Mouse (Mus musculus) neural tube, embryonic 14.5 days (tissue): ENCODE measurements at regions not wholly inside any gene's neighbourhood (a gene's known extent, or its start where the extent isn't known, plus 50 kb on each side); places are given as distances from the start of the nearest gene placed in this dataset.

ENCODE experiments used
- ATAC-seq: fragments of 200-750 bp; cut with Nextera tagmentation; 2 replicates; pipeline ENCODE4 v1.8.0; 2017; ENCODE audit warnings: low read depth, mild to moderate bottlenecking, moderate TSS enrichment, moderate library complexity
- H3K27ac ChIP-seq: fragments of 300-500 bp; sonication (generic); 2 replicates; pipeline ENCODE4 v1.5.1; 2014; ENCODE audit warnings: low read depth, mild to moderate bottlenecking, control low read depth, low read length, moderate library complexity, mixed read lengths
- H3K27me3 ChIP-seq: fragments of 300-500 bp; sonication (generic); 2 replicates; pipeline ENCODE4 v1.6.1; 2014; ENCODE audit warnings: low read length; ENCODE audit not compliant: control insufficient read depth, insufficient read depth
- H3K36me3 ChIP-seq: fragments of 300-500 bp; sonication (generic); 2 replicates; pipeline ENCODE4 v1.6.1; 2014; ENCODE audit warnings: low read length, mixed read lengths; ENCODE audit not compliant: control insufficient read depth, insufficient read depth
- H3K4me1 ChIP-seq: fragments of 300-500 bp; sonication (generic); 2 replicates; pipeline ENCODE4 v1.6.1; 2014; ENCODE audit warnings: low read length; ENCODE audit not compliant: control insufficient read depth, insufficient read depth
- H3K4me2 ChIP-seq: fragments of 300-500 bp; sonication (generic); 2 replicates; pipeline ENCODE4 v1.6.1; 2014; ENCODE audit warnings: mild to moderate bottlenecking, low read depth, low read length, control low read depth
- H3K4me3 ChIP-seq: fragments of 300-500 bp; sonication (generic); 2 replicates; pipeline ENCODE4 v1.5.1; 2014; ENCODE audit warnings: low read depth, low read length, control low read depth, mixed read lengths
- H3K9ac ChIP-seq: fragments of 300-500 bp; sonication (generic); replicated peaks from 2 replicates; pipeline ENCODE4 v1.6.1; 2014; ENCODE audit warnings: low read depth, mild to moderate bottlenecking, control low read depth, low read length, mixed read lengths
- H3K9me3 ChIP-seq: fragments of 300-500 bp; sonication (generic); 2 replicates; pipeline ENCODE4 v1.6.1; 2016; ENCODE audit warnings: low read length; ENCODE audit not compliant: control insufficient read depth
- WGBS: fragments of 180-500 bp; shearing (Covaris S2); extraction: QIAGEN DNeasy Blood & Tissue Kit; methylation state at CpG from one replicate; pipeline ENCODE4 v1.1.7; 2014; 5-methylcytosine and 5-hydroxymethylcytosine counted together

DNA sequence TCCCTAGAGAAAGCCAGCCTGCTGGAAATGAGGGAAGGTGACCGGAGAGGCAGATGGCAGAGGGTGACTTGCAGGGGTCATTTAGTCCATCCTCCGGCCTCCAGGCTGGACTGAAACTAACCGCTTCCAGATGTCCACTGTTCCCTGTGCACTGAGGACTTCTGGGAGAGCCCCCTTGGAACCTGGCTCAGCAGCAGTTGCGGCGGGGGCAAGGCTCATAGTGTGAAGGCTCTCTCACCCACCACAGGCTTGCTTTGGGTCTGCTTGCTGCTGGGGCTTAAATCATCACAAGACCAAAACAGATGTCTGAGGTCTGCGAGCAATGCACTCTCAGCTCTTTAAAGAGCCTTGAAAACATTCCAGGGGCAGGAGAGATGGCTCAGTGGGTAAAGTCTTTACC is 132.2 kb upstream of the Ccnd2 start:
- no peak for ATAC-seq
- no peaks in the 10 kb centered on the region for H3K9me3 ChIP-seq
- WGBS: 62% methylated on average over 6 of the region's 6 CpGs
- H3K36me3 ChIP-seq: no peaks in the 10 kb centered on the region
- no peak overlapping the region for H3K27ac ChIP-seq
- H3K4me2 ChIP-seq: no peak overlapping the region
- H3K27me3 ChIP-seq: no peaks in the 10 kb centered on the region
- no peak overlapping the region for H3K4me3 ChIP-seq
- H3K4me1 ChIP-seq: no peaks in the 10 kb centered on the region
- no peak overlapping the region for H3K9ac ChIP-seq

GRCm38 (mm10) chr6:127286681-127287476 is 134.9 kb upstream of the Ccnd2 start:
- Histone ChIP-seq H3K9ac (no peak overlapping the region), H3K36me3 (no peaks in the 10 kb centered on the region), H3K4me3 (no peak overlapping the region), H3K4me2 (no peak overlapping the region), H3K9me3 (no peaks in the 10 kb centered on the region), H3K4me1 (no peaks in the 10 kb centered on the region), H3K27me3 (no peaks in the 10 kb centered on the region), H3K27ac (no peak overlapping the region)
- no peak for ATAC-seq
- WGBS: 73% methylated on average over 12 of the region's 12 CpGs

- ATAC-seq: no peak
- 91% methylated on average over 3 of the region's 3 CpGs for WGBS
Measured at GRCm38 (mm10) chr6:127288946-127289345, 137.0 kb upstream of the Ccnd2 start.

DNA sequence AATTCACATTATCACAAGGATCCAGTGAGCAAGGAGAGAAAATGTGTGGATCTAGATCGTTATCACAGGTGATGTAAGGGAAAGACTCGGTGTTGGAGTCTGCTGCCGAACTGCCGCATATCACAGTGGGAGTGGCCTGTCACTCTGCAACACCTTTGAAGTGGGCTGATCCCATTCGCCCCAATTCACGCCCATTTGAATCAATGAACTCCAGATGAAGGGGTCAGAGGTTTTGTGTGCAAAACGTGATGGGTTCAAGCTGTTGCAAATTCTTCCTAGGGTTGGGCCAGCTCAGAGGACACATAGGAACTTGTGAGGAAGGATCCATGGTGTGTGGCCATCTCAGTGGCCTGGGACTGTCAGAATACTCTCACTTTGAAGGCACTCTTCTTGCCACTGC is 139.9 kb upstream of the Ccnd2 start:
- Histone ChIP-seq H3K9ac (no peak overlapping the region), H3K27me3 (no peaks in the 10 kb centered on the region), H3K36me3 (no peaks in the 10 kb centered on the region), H3K4me1 (no peaks in the 10 kb centered on the region), H3K27ac (no peak overlapping the region), H3K4me2 (no peak overlapping the region), H3K4me3 (no peak overlapping the region), H3K9me3 (no peaks in the 10 kb centered on the region)
- WGBS: 46% methylated on average over 7 of the region's 7 CpGs
- ATAC-seq: no peak

More at GRCm38 (mm10) chr6:127288946-127289345, 137.0 kb upstream of the Ccnd2 start:
- Histone ChIP-seq H3K27ac (no peak overlapping the region), H3K4me2 (no peak overlapping the region), H3K4me1 (no peaks in the 10 kb centered on the region), H3K9ac (no peak overlapping the region), H3K4me3 (no peak overlapping the region), H3K27me3 (no peaks in the 10 kb centered on the region), H3K36me3 (no peaks in the 10 kb centered on the region), H3K9me3 (no peaks in the 10 kb centered on the region)

DNA sequence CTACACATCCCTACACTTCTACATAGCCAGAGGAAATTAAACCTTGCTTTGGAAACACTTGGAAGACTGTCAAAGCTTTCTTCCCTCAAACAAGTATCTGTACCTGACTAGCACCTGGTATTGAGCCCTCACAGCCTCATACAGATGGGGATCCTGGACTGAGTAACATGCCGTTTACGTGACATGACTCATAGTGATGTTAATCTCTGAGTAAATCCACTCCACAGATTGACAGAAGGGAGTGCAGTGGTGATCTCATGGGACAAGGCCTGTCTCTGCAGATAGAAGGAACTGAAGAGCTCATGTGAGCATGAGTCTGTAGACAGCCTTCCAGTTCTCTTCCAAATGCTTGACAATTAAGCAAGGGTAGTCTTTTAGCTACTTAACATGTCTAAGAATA is 141.8 kb upstream of the Ccnd2 start:
- H3K4me2 ChIP-seq: no peak overlapping the region
- no peaks in the 10 kb centered on the region for H3K36me3 ChIP-seq
- no peak overlapping the region for H3K9ac ChIP-seq
- 90% methylated on average over 2 of the region's 2 CpGs for WGBS
- H3K4me1 ChIP-seq: no peaks in the 10 kb centered on the region
- no peak overlapping the region for H3K4me3 ChIP-seq
- H3K27ac ChIP-seq: no peak overlapping the region
- no peaks in the 10 kb centered on the region for H3K9me3 ChIP-seq
- H3K27me3 ChIP-seq: no peaks in the 10 kb centered on the region
- no peak for ATAC-seq

GRCm38 (mm10) chr6:127298105-127298504 is 146.1 kb upstream of the Ccnd2 start:
- H3K27ac ChIP-seq: no peak overlapping the region
- no peak overlapping the region for H3K4me2 ChIP-seq
- H3K9ac ChIP-seq: no peak overlapping the region
- H3K4me3 ChIP-seq: no peak overlapping the region
- no peaks in the 10 kb centered on the region for H3K4me1 ChIP-seq
- no peaks in the 10 kb centered on the region for H3K27me3 ChIP-seq
- no peaks in the 10 kb centered on the region for H3K9me3 ChIP-seq
- WGBS: 52% methylated on average over 7 of the region's 7 CpGs
- no peak for ATAC-seq
- no peaks in the 10 kb centered on the region for H3K36me3 ChIP-seq

GRCm38 (mm10) chr6:127311192-127312054 is 135.2 kb upstream of the Parp11 start:
- WGBS: 86% methylated on average over 9 of the region's 9 CpGs
- Histone ChIP-seq H3K27me3 (no peaks in the 10 kb centered on the region), H3K36me3 (no peaks in the 10 kb centered on the region), H3K27ac (no peak overlapping the region), H3K9ac (no peak overlapping the region), H3K4me1 (no peaks in the 10 kb centered on the region), H3K4me2 (no peak overlapping the region), H3K4me3 (no peak overlapping the region), H3K9me3 (no peaks in the 10 kb centered on the region)
- ATAC-seq: no peak

GRCm38 (mm10) chr6:127317309-127317708 is 129.3 kb upstream of the Parp11 start:
- Histone ChIP-seq H3K4me2 (no peak overlapping the region), H3K4me1 (no peaks in the 10 kb centered on the region), H3K4me3 (no peak overlapping the region), H3K9me3 (no peaks in the 10 kb centered on the region), H3K27me3 (no peaks in the 10 kb centered on the region), H3K9ac (no peak overlapping the region), H3K36me3 (no peaks in the 10 kb centered on the region), H3K27ac (no peak overlapping the region)
- ATAC-seq: no peak
- 44% methylated on average over 1 of the region's 1 CpGs for WGBS
